Mouse (Mus musculus) layer of hippocampus, adult 9-11 months (tissue): Measurements from ENCODE around the gene Dgka.
"Not testable (repeated sequence)": the region's sequence is repeated elsewhere in the genome, so short reads cannot be mapped to it uniquely, and the experiment has no call there.

ENCODE experiments used
- DNase-seq: peaks from one replicate; pipeline ENCODE4 v3.0.0; 2022

Dgka gene

DNA sequence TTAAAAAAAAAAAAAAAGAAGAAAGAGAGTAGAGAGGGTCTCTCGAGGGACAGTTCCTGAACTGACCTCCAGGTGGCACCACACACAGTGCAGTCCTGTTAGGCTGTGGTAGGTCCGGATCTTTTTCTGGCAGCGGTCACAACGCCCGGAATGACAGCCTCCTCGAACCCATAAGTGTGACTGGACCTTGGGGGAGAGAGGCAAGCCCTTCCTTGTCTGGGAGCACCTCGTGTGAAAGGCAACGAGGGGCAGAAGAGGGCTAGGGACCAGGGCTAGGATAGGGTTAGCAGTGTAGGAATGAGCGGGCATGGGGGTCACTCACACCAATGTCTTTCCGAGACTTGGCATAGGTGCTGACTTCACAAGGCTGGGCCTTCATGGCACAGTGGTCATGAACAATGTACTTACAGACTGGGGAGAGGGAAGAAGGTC is 13.6 kb downstream of the Dgka start:
- peak; percentile 33 for DNase-seq

DNA sequence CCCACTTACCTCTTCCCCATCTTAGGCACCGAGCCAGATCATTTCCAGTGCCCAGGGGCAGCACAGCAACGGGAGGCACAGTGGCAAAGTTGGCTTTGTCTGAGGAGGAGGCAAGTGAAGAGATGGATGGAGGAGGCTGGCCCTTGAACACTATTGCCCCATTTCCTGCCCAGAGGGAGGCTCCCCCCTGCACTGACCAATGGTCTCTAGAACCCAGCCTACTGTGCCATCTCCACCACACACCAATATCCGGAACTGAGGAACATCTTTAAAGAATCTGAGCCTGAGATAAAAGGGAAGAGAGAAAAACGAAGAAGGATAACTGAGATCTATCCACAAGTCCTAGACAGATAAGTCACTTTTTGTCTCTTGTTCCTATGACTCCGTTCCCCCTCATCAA is 16.6 kb downstream of the Dgka start:
- no peak for DNase-seq

DNA sequence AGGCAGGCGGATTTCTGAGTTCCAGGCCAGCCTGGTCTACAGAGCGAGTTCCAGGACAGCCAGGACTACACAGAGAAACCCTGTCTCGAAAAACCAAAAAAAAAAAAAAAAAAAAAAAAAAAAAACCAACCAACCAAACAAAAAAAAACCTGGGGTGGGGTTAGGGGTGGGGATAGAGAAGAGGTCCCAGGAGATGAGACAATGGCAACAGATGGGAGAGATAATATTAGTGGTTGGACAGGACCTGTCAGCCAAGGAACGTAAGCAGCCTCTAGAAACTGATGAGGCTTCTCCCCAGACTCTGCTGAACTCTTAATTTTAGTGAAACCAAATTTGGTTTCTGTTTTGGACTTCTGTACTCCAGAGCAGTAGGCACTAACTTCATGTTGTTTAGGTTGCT is 19.2 kb downstream of the Dgka start:
- not testable (repeated sequence) for DNase-seq

DNA sequence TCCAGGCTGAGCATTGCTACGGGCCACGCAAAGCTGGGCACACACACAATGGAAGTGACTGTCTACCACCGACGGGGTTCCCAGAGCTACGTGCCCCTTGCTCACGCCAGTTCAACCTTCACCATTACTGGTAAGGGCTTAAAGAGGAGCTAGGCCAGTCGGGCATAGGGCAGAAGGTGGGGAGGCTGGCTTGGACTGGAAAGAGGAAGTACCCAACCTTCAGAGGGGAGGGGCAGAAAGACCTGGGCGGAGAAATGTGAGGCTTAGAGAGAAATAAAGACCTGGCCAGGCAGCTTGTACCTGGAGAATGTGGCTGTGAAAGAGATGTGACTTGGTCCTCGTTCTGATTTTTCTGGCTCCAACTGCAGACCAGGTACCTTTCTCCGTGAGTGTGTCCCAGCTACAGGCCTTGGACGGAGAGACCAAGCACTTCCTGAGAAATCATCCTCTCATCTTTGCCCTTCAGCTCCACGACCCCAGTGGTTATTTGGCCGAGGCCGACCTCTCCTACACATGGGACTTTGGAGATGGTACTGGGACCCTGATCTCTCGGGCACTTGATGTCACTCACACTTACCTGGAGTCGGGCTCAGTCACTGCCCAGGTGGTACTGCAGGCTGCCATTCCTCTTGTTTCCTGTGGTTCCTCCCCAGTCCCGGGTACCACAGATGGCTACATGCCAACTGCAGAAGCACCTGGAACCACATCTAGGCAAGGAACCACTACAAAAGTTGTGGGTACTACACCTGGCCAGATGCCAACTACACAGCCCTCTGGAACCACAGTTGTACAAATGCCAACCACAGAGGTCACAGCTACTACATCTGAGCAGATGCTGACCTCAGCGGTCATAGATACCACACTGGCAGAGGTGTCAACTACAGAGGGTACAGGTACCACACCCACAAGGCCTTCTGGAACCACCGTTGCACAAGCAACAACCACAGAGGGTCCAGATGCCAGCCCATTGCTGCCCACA is 28.8 kb downstream of the Dgka start:
- no peak for DNase-seq

DNA sequence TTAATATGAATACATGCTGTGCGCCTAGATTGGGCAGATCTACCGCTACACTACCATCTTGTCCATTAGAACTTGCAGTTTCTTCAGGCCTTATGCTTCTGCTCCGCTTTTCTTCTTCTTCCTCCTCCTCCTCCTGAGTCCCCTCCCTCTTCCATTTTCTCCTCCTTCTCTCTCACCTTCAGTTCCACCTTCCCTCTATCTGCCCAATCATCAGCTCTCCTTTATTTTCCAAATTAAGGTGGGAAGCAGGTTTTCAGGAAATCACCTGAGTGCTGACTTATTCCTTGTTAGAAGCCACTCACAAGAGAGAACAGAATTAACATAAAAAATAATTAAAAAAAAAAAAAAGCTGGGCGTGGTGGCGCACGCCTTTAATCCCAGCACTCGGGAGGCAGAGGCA is 33.3 kb downstream of the Dgka start:
- not testable (repeated sequence) for DNase-seq

DNA sequence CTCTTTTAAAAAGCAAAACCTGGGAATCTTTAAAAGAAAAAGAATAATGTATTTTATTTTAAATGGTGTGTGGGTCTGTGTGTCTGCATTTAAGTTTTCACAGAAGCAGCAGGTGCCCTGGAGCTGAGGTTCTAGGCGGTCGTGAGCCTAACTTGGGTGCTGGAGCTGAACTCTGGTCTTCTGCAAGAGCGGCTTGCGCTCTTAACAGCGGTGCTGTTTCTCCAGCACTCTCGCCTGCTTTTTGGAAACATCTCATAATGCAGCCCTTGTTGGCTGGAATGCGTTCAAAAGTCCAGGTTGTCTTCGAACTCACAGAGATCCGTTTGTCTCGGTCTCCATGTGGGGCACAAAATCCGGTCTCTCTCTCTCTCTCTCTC is 39.4 kb downstream of the Dgka start:
- no peak for DNase-seq

DNA sequence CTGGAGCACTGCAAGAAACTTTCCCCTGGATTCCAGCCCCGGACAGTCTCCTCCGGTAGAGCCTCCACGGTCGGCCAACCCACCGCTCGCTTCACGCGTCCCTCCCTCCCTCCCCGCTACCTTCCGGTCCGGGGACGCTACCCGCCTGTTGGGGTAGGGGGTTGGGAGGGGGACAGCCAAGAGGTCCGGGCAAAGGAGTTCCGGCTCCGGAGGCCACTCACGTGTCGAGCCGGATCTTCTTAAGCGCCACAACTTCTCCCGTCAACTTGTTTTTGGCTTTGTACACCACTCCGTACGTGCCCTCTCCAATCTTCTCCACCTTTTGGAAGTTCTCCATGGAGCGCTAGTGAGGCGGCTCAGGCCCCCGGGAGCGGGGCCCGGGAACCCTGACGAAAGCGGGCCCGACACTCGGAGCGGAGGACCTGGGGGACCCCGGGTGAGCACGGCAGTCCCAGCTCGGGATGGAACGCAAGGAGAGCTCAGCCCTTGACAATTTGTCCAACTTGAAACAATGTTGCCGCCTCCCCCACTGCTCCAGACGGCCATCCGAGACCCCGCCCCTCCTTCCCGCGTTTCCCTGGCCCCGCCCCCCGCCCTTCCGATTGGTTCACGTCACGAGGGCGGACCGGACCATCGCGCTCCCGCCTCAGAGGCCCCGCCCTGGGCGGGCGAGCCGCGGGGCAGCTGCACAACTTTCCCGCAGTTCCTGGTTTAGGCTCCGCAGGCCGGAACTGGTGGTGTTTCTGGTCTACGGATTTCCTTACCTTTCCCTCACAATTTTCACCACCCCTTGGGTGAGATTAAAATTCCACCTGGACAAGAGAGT is 40.0 kb downstream of the Dgka start, which contains the start of gene Cdk2:
Cdk2 (minus strand) TSS at position 541 of the 826 bp plus-strand sequence.
- DNase-seq: peak; percentile 87

DNA sequence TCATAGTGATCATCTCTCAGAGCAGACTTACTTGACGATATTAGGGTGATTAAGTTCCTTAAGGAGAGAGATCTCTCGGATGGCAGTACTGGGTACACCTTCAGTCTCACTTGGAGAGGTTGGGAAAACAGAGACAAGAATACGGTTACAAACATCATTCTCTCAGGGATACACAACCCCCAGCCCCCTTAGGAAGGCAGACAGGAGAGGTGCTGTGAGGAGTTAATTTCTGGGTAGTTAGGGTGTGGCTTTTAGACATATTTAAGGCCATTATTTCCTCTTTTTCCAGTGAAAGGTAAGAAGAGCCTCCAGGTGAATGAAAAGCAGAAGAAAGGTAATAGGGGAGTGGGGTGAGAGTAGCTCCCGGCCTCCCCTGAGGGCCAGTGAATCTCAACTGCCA is 40.8 kb downstream of the Dgka start, which contains the start of gene Pmel:
Pmel (plus strand) TSS at position 301 of the 400 bp plus-strand sequence.
- no peak for DNase-seq

DNA sequence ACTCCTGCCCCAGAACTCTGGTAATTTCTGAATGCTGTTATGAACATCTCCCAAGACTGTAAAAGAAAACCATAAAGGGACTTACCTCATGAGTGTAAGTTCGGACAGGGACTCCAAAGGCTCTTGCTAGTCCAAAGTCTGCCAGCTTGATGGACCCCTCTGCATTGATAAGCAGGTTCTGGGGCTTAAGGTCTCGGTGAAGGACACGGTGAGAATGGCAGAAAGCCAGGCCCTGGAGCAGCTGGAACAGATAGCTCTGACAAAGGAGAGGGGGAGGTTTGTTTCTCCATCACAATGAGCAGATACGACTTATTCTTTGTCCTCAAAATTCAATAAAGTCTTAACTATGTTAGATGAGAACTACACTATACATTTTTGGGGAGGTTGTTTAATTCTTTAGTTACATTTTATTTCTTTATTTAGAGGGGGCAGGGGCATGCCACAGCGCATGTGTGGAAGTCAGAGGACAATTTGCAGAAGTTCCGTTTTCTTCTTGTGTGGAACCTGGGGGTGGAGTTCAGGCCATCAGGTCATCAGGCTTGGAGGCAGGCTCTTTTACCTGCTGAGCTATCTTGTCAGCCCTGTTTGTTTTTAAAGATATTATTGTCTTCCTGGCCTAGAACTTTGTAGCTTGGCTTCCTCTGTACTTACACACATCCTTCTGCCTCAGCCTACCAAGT is 42.2 kb downstream of the Dgka start:
- no peak for DNase-seq

DNA sequence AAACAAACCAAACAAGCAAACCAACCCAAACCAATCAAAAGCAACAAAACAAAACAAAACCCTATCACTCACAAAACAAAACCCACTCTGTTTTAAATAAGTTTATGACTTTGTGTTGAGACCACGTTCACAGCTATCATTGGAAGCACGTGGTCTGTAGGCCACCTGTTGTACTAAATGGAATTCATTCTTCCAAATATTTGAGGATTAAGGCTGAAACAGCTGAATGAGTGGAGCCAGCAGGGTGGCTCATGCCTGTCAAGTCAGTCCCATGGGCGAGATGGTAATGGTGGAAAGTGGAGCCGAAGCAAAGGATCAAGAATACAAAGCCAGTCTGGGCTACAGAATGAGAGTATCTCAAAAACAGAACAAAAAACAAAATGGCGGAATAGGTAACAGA is 43.9 kb downstream of the Dgka start:
- DNase-seq: no peak

DNA sequence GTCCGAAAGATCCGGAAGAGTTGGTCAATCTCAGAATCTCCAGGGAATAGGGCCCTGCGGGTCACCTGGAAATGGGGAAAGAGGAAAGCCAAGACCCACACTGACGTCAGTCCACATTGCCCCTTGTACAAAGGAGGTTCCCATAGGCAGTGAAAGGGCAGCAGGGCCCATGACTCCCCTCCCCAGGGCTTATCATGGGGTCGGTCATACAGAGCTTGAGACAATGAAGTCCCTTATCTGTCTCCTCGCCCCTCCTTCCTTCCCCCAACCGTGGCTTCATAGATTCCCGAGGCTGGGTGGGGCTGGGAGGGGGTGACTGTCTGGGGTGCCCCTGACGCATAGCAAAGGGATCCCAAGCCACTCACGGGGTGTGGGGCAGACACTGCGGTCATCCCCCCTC is 45.0 kb downstream of the Dgka start:
- no peak for DNase-seq

DNA sequence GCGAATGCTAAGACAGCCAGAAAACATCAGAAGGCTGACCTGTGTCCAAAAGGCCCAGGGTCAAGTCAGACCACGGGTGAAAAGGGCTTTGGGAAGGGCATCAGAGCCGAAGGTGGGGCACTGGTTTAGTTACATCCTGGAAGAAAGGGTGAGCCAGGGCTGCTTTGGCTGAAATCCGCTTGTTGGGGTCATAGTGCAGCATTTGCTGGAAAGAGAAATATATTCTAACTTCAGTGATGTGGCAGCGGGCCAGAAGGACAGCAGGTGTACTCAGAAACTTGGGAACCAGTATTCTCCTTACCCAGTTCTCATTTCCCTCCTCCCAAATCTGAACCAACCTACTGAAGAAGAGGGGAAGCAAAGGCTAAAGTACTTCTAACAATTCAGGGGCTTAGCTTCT is 45.6 kb downstream of the Dgka start:
- DNase-seq: no peak

DNA sequence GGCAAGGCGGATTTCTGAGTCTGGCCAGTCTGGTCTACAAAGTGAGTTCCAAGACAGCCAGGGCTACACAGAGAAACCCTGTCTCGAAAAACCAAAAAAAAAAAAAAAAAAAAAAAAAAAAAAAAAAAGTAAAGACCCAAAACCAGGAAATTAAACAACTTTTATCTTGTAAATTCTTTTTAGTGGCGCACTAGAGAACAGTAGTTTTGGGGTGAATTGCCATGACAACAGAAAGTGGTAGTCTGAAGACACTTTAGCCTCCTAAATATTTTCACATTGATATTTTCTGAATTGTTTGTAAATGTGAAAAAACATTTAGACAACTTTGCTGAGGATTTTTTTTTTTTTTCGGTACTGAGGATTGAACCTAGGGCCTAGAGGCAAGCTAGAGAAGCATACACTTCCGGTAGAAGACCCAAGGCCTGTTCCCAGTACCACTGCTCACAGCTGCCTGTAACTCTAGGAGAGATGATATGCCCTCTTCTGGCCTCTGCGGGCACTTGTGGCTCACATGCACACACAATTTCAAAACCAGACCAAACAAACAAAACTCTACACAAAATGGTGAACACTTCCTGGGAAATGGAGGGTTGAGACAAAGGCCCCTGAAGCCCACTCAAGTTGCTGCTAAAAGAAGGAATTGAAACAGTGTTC is 47.5 kb downstream of the Dgka start:
- no peak for DNase-seq

DNA sequence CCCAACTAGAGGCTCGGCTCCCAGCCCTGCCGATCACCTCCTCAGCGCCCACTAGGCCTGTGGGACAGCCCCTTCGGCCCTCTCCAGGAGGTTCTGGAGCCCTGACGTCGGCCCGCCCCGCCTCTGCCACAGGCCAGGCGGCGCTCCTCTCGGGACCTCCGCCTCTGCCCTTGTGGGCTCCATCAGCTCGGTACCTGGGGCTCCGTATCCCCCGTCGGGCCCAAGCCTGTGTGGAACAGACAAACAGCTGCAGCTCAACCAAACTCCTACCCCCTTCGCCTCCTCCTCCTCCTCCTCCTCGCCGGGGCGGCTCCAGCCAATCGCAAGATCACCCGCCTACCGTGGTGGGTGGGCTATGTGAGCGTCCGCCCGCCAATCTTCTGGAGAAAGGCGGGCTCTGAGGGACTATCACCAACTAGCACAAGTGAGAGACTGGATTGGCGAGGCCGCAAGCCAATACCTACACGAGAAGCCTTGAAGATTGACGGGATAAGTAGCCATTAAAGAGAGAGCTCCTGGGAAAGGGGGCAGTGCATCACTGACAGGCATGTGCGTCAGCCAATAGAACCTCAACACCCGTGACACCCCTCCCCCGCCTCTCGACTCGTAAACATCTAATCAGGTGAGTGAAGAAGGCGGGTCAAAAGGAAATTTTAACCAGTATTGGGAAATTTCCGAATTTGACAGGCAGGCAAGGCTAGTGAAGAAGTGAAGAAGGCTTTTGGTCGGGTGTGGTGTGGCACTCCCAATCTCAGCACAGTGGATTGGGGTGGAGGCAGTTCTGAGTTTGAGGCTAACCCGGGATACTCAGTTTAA is 48.5 kb downstream of the Dgka start, which contains the start of gene Rab5b:
Rab5b (minus strand) TSS at position 273 of the 816 bp plus-strand sequence.
- peak; percentile 100 for DNase-seq

DNA sequence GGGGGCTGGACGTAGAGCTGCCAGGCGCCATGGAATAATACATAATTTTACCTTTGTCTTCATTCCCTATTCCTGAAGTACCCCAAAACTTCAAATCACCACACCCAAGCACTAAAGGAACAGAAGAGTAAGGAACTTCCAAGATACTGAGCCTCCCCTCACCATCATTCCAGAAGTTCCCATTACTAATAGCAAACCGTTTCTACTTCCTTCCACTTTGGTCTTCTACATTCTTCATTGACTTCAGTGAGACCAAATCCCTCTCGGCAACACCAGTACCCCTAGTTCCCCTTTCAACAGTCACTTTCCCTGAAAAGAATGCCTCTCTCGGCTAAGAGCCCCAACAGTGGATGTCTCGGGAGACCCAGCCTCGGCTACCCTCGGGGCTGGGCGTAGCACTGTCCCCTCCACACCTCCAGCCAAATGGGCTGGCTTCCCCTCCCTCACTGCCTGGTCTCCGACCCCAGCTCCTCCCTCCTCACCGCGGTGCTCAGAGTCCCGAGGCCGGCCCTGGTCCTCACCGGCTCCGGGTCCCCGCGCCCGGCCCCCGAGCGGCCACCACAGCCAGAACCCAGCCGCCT is 49.2 kb downstream of the Dgka start:
- no peak for DNase-seq

DNA sequence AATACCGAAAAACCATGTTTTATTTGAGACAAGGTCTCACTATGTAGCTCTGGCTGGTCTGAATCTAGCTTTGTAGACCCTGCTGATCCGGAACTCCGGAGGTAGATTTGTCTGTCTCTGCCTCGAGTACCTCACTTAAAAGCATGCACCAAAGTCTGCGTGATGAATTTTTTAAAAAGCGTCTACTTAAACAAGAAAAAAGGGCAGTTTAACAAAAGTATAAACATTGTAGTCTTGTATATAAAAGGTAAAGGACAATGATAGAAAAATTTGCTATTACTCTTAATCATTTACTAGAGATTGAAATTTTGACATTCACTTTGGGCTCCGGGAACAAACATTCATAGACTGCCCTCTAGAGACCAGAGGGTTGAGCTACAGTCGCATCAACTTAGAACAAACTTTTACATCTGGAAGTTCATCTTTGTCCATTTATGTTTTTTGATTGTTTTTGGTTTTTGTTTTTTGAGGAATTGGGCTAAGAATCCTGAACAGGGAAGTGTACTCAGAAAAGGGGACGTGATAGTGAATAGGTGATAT is 70.1 kb downstream of the Dgka start:
- no peak for DNase-seq

DNA sequence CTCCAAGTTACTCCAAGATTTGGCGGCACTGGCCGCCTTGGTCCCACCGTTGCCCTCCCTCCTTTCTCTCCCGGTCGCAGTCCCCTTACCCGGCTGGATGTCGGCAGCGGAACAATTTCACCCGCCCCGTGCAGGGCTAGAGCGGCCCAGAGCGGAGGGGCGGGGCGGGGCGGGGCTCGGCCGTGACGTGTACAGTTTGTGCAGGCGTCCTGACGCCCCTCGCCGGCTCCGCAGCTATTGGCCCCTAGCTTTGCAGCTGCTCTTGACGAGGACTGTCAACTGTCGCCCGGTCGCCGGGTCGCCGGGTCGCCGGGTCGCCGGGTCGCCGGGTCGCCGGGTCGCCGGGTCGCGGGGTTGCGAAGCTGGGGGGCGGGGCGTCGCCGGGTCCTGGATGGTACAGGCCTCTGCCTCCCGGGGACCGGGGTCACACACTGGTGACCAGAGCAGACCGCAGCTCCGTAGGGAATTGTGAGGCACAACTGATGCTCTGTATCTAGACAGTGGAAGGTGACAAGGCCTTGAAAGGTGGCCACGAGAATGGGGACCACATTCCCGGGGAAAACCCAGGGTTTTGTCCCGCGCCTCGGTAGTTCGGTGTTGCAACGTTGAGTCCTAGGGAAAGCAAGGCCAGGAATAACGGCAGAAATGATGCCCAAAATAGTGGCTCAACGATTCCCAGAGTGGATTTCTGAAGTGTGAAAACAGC is 70.7 kb downstream of the Dgka start, which contains the start of gene Suox:
Suox (minus strand) TSS at position 311 of the 706 bp plus-strand sequence.
- DNase-seq: peak; percentile 84

DNA sequence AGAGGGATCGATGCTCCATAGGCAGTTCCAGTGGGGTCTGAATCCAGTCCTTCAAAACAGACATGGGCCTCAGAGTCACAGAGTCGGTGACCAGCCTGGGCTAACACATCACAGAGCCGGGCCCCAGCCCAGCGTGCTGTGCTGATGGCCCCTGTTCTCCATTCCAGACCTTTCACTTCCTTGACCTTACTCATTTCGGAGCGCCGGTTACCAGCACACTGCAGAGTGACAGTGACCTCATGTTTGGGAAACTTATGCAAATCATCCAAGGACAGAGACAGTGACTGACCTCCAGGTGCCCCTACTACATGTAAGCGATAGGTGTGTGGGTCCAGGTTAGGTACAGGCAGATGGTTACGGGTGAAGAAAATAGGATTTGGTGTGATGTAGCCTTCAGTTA is 73.5 kb downstream of the Dgka start:
- DNase-seq: no peak
